ENCODE assay signal across 15 mouse cellular contexts in the genomic region with DNA sequence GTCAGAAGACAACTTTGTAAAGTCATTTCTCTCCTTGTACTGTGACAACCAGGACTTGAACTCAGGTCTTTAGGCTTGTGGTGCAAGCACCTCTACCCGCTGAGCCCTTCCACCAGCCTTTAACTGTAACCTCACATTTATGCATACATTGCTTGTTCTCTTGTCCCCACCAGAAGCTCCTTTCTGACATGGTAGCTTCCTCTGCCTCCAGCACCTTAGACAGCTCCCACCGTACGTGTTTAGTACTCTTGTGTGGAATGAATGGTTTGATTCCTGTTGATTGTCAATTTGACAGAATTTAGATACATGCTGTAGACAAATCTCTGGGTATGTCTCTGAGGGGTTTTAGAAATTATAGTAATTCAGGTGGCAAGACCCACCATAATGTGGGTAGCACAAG. TPM values are rescaled to one million over a fixed set of nuclear protein-coding genes. Genes with fewer than 3 reads are reported as not detected.
DNase-seq lines count a peak whose midpoint lies in the region; ATAC-seq lines count a peak whose summit lies in the region.
"Had no signal": no experiment of that assay in that cellular context is flagged by ENCODE, and none has a peak within 500 bp of the region (broad histone marks: within the 10 kb centered on the region; RNA-seq: fewer than 3 reads in every experiment).

No protein-coding gene starts in this region.

- no peak overlapping the region for H3K4me2 ChIP-seq in hindbrain, embryonic 14.5 days (replicated peaks)
- H3K4me2 ChIP-seq: heart, embryonic 12.5 days; hindbrain, embryonic 15.5 days; liver, embryonic 13.5 days had no signal

- DNase-seq in hindbrain, embryonic 10.5 days (ENCODE audit: low spot score) = peak; percentile 15
- DNase-seq in hindbrain, embryonic 14.5 days (ENCODE audit: low spot score) = no peak
- peak; percentile 19 for DNase-seq in ovary, postnatal 14 days (ENCODE audit: low spot score)
- no peak for DNase-seq in ovary, adult 18-20 months (ENCODE audit: low spot score)
- peak; percentile 21 for DNase-seq in embryo, embryonic 9.5 days (ENCODE audit: extremely low spot score)
- peak; percentile 12 for DNase-seq in retina, postnatal 1 day
- no peak for DNase-seq in right cerebral cortex, postnatal 25 days
- no peak for DNase-seq in right cerebral cortex, adult 18-20 months
- DNase-seq: cerebellum, postnatal 14 days; liver, embryonic 13.5 days had no signal

- peaks cover 22% of the 10 kb centered on the region for H3K4me1 ChIP-seq in hindbrain, embryonic 10.5 days (replicated peaks)
- H3K4me1 ChIP-seq in hindbrain, embryonic 14.5 days (replicated peaks; ENCODE audit: control insufficient read depth, insufficient read depth, low read length) = no peaks in the 10 kb centered on the region
- H3K4me1 ChIP-seq: heart, embryonic 12.5 days; hindbrain, embryonic 15.5 days; liver, embryonic 13.5 days had no signal

- H3K27ac ChIP-seq in hindbrain, embryonic 10.5 days = no peak overlapping the region
- H3K27ac ChIP-seq in hindbrain, embryonic 14.5 days = no peak overlapping the region
- H3K27ac ChIP-seq: hindbrain, embryonic 15.5 days; left cerebral cortex, adult 2 months; liver, embryonic 13.5 days had no signal

- no peak overlapping the region for H3K4me3 ChIP-seq in hindbrain, embryonic 10.5 days
- no peak overlapping the region for H3K4me3 ChIP-seq in hindbrain, embryonic 14.5 days (replicated peaks; ENCODE audit: low read length)
- H3K4me3 ChIP-seq: heart, embryonic 12.5 days; hindbrain, embryonic 15.5 days; left cerebral cortex, adult 2 months; liver, embryonic 13.5 days had no signal

- no peaks in the 10 kb centered on the region for H3K27me3 ChIP-seq in hindbrain, embryonic 10.5 days (ENCODE audit: insufficient read depth, poor library complexity, severe bottlenecking)
- H3K27me3 ChIP-seq in hindbrain, embryonic 14.5 days (ENCODE audit: control insufficient read depth, insufficient read depth, low read length) = no peaks in the 10 kb centered on the region
- H3K27me3 ChIP-seq: heart, embryonic 12.5 days; hindbrain, embryonic 15.5 days; liver, embryonic 13.5 days had no signal

- no peak overlapping the region for H3K9ac ChIP-seq in hindbrain, embryonic 14.5 days
- H3K9ac ChIP-seq: heart, embryonic 12.5 days; hindbrain, embryonic 15.5 days; liver, embryonic 13.5 days had no signal

- H3K36me3 ChIP-seq in hindbrain, embryonic 10.5 days = no peaks in the 10 kb centered on the region
- H3K36me3 ChIP-seq in hindbrain, embryonic 14.5 days (replicated peaks; ENCODE audit: control insufficient read depth, insufficient read depth) = no peaks in the 10 kb centered on the region
- H3K36me3 ChIP-seq: heart, embryonic 12.5 days; hindbrain, embryonic 15.5 days; liver, embryonic 13.5 days had no signal

- ATAC-seq in hindbrain, embryonic 14.5 days (ENCODE audit: low FRiP score) = no peak

- WGBS in hindbrain, embryonic 10.5 days = 49% methylated on average over 3 of the region's 3 CpGs
- WGBS in hindbrain, embryonic 14.5 days = 52% methylated on average over 3 of the region's 3 CpGs

- H3K9me3 ChIP-seq in hindbrain, embryonic 10.5 days = no peaks in the 10 kb centered on the region
- no peaks in the 10 kb centered on the region for H3K9me3 ChIP-seq in hindbrain, embryonic 14.5 days (ENCODE audit: control insufficient read depth, low read length)
- H3K9me3 ChIP-seq: heart, embryonic 12.5 days; hindbrain, embryonic 15.5 days had no signal

RNA-seq across cellular contexts. Expression of a gene that starts 5.5 kb away (rescaled TPM):
- polyA plus RNA-seq in hindbrain, embryonic 10.5 days (2016; fragmentation: Nextera tagmentation; extraction: Ambion mirVana) = 0.34 and 0.93 TPM in 2 replicates
- 19.7 and 24.3 TPM in 2 replicates for polyA plus RNA-seq in hindbrain, embryonic 14.5 days (2014; fragmentation: Nextera tagmentation; extraction: Ambion mirVana)
- polyA plus RNA-seq: liver, embryonic 13.5 days; stomach, embryonic 14.5 days had no signal

RNA-seq across cellular contexts. Expression of a gene that starts 20.7 kb away (rescaled TPM):
- polyA plus RNA-seq in hindbrain, embryonic 10.5 days (2016; fragmentation: Nextera tagmentation; extraction: Ambion mirVana) = not detected in 2 replicates
- not detected in 2 replicates for polyA plus RNA-seq in hindbrain, embryonic 14.5 days (2014; fragmentation: Nextera tagmentation; extraction: Ambion mirVana)
- polyA plus RNA-seq: heart, embryonic 12.5 days; large intestine, adult 2 months; liver, embryonic 13.5 days; stomach, embryonic 14.5 days had no signal

Comparison
In these comparisons a context has a peak if more than half of its experiments do, and no peak if none do; other contexts are left out.
1. DNase-seq: peak in hindbrain, embryonic 10.5 days (single experiment), ovary, postnatal 14 days (single experiment), embryo, embryonic 9.5 days (single experiment) and retina, postnatal 1 day (single experiment); none in hindbrain, embryonic 14.5 days (single experiment), ovary, adult 18-20 months (single experiment), right cerebral cortex, postnatal 25 days (single experiment) and right cerebral cortex, adult 18-20 months (single experiment).
2. RNA of a gene that starts 5.5 kb away (polyA plus RNA-seq): 19.7 to 24.3 TPM in hindbrain, embryonic 14.5 days; 0.34 to 0.93 TPM in hindbrain, embryonic 10.5 days; every median in the first group is over 10 times any median in the second.